Mouse (Mus musculus): ENCODE measurements around the gene Tcf7l2. TPM values are rescaled to one million over a fixed set of nuclear protein-coding genes. Genes with fewer than 3 reads are reported as not detected.

Gene Tcf7l2
- polyA plus RNA-seq, 1 experiment from 2014 or later: 57.1 TPM

- H3K9ac ChIP-seq (ENCODE audit: low read depth, low read length): no peak overlapping the region
- H3K4me1 ChIP-seq (ENCODE audit: control insufficient read depth, insufficient read depth, low read length): peaks cover 8% of the 10 kb centered on the region; the same call in 1 of the 2 replicates
- no peaks in the 10 kb centered on the region for H3K27me3 ChIP-seq (replicated peaks; ENCODE audit: control insufficient read depth, insufficient read depth, low read length)
- no peak for ATAC-seq
- no peaks in the 10 kb centered on the region for H3K9me3 ChIP-seq (ENCODE audit: control insufficient read depth, low read length)
- H3K4me3 ChIP-seq (ENCODE audit: low read length): no peak overlapping the region
- no peak overlapping the region for H3K4me2 ChIP-seq (ENCODE audit: low read depth, low read length)
- 65% methylated on average over 6 of the region's 6 CpGs for WGBS
- no peaks in the 10 kb centered on the region for H3K36me3 ChIP-seq (ENCODE audit: control insufficient read depth, insufficient read depth, low read length)
- H3K27ac ChIP-seq (ENCODE audit: low read length): no peak overlapping the region
Observed at GRCm38 (mm10) chr19:55704071-55704470, 37.5 kb upstream of the Tcf7l2 start.

- 80% methylated on average over 7 of the region's 7 CpGs for WGBS
- H3K9ac ChIP-seq (ENCODE audit: low read depth, low read length): no peak overlapping the region
- H3K4me2 ChIP-seq (ENCODE audit: low read depth, low read length): no peak overlapping the region
- no peaks in the 10 kb centered on the region for H3K36me3 ChIP-seq (ENCODE audit: control insufficient read depth, insufficient read depth, low read length)
- H3K27ac ChIP-seq (ENCODE audit: low read length): no peak overlapping the region
- H3K9me3 ChIP-seq (ENCODE audit: control insufficient read depth, low read length): no peaks in the 10 kb centered on the region
- no peak for ATAC-seq
- H3K4me1 ChIP-seq (ENCODE audit: control insufficient read depth, insufficient read depth, low read length): no peaks in the 10 kb centered on the region
- H3K4me3 ChIP-seq (ENCODE audit: low read length): no peak overlapping the region
- H3K27me3 ChIP-seq (replicated peaks; ENCODE audit: control insufficient read depth, insufficient read depth, low read length): no peaks in the 10 kb centered on the region
Observed at GRCm38 (mm10) chr19:55706300-55706699, 35.3 kb upstream of the Tcf7l2 start.

DNA sequence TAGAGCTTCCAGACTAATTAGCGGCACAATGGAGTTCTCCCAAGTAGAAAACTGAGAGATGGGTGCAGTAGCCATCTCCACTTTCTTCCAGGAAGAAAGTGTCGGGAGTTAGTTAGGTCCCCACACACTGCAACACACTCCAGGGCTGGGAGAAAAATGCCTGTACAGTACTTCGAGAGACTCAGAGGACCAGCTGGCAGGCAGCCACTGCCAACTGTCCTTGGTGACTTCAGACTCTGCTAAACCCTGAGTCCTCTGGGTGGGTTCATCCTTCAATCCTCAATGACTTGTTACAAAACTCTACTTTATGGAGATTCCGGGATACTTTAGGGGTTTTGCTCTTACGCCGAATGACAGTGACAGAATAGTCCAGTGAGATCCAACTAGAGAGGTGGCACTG, 34.8 kb upstream of the Tcf7l2 start:
- H3K4me2 ChIP-seq (ENCODE audit: low read depth, low read length): no peak overlapping the region
- no peaks in the 10 kb centered on the region for H3K36me3 ChIP-seq (ENCODE audit: control insufficient read depth, insufficient read depth, low read length)
- no peaks in the 10 kb centered on the region for H3K4me1 ChIP-seq (ENCODE audit: control insufficient read depth, insufficient read depth, low read length)
- no peaks in the 10 kb centered on the region for H3K27me3 ChIP-seq (replicated peaks; ENCODE audit: control insufficient read depth, insufficient read depth, low read length)
- no peak overlapping the region for H3K4me3 ChIP-seq (ENCODE audit: low read length)
- H3K27ac ChIP-seq (ENCODE audit: low read length): no peak overlapping the region
- ATAC-seq: no peak
- no peaks in the 10 kb centered on the region for H3K9me3 ChIP-seq (ENCODE audit: control insufficient read depth, low read length)
- WGBS: 84% methylated on average over 6 of the region's 6 CpGs
- H3K9ac ChIP-seq (ENCODE audit: low read depth, low read length): no peak overlapping the region

- ATAC-seq: no peak
- no peak overlapping the region for H3K9ac ChIP-seq (ENCODE audit: low read depth, low read length)
- no peaks in the 10 kb centered on the region for H3K9me3 ChIP-seq (ENCODE audit: control insufficient read depth, low read length)
- H3K4me2 ChIP-seq (ENCODE audit: low read depth, low read length): no peak overlapping the region
- no peak overlapping the region for H3K27ac ChIP-seq (ENCODE audit: low read length)
- H3K27me3 ChIP-seq (replicated peaks; ENCODE audit: control insufficient read depth, insufficient read depth, low read length): no peaks in the 10 kb centered on the region
- H3K36me3 ChIP-seq (ENCODE audit: control insufficient read depth, insufficient read depth, low read length): no peaks in the 10 kb centered on the region
- no peak overlapping the region for H3K4me3 ChIP-seq (ENCODE audit: low read length)
- WGBS: 86% methylated on average over 8 of the region's 8 CpGs
- H3K4me1 ChIP-seq (ENCODE audit: control insufficient read depth, insufficient read depth, low read length): no peaks in the 10 kb centered on the region
Observed at GRCm38 (mm10) chr19:55708031-55708554, 33.5 kb upstream of the Tcf7l2 start.

GRCm38 (mm10) chr19:55710841-55711240, 30.8 kb upstream of the Tcf7l2 start:
- Histone ChIP-seq H3K4me3 (ENCODE audit: low read length) (no peak overlapping the region), H3K4me2 (ENCODE audit: low read depth, low read length) (no peak overlapping the region), H3K27ac (ENCODE audit: low read length) (no peak overlapping the region), H3K27me3 (replicated peaks; ENCODE audit: control insufficient read depth, insufficient read depth, low read length) (no peaks in the 10 kb centered on the region), H3K9ac (ENCODE audit: low read depth, low read length) (no peak overlapping the region), H3K4me1 (ENCODE audit: control insufficient read depth, insufficient read depth, low read length) (peaks cover 3% of the 10 kb centered on the region; the same call in 1 of the 2 replicates), H3K9me3 (ENCODE audit: control insufficient read depth, low read length) (no peaks in the 10 kb centered on the region), H3K36me3 (ENCODE audit: control insufficient read depth, insufficient read depth, low read length) (no peaks in the 10 kb centered on the region)
- ATAC-seq: no peak
- WGBS: 90% methylated on average over 5 of the region's 5 CpGs

- H3K27ac ChIP-seq (ENCODE audit: low read length): no peak overlapping the region
- no peak for ATAC-seq
- H3K9me3 ChIP-seq (ENCODE audit: control insufficient read depth, low read length): no peaks in the 10 kb centered on the region
- H3K27me3 ChIP-seq (replicated peaks; ENCODE audit: control insufficient read depth, insufficient read depth, low read length): no peaks in the 10 kb centered on the region
- no peaks in the 10 kb centered on the region for H3K36me3 ChIP-seq (ENCODE audit: control insufficient read depth, insufficient read depth, low read length)
- 78% methylated on average over 5 of the region's 5 CpGs for WGBS
- no peak overlapping the region for H3K4me2 ChIP-seq (ENCODE audit: low read depth, low read length)
- peaks cover 3% of the 10 kb centered on the region; the same call in 1 of the 2 replicates for H3K4me1 ChIP-seq (ENCODE audit: control insufficient read depth, insufficient read depth, low read length)
- no peak overlapping the region for H3K9ac ChIP-seq (ENCODE audit: low read depth, low read length)
- H3K4me3 ChIP-seq (ENCODE audit: low read length): no peak overlapping the region
Observed at GRCm38 (mm10) chr19:55711701-55712100, 29.9 kb upstream of the Tcf7l2 start.

DNA sequence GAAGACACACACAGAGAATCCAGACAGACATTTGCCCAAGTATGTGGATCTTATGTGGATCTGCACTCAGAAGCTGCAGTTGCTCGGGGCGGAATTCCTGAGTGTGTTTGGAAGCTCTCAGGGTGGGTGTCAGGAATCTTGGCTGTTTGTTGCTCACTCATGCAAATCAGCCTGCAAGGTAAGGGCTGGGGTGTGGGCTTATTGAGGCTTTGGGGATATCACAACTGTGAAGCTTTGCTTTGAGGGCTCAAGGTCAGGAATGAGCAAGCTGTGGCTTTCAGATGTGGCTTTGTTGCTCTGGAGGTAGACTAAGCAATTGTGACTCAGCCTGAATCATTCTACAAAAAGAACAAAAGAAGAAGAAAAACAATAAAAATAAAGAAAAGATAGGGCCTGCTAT, 28.9 kb upstream of the Tcf7l2 start:
- H3K9me3 ChIP-seq (ENCODE audit: control insufficient read depth, low read length): no peaks in the 10 kb centered on the region
- H3K9ac ChIP-seq (ENCODE audit: low read depth, low read length): no peak overlapping the region
- H3K27ac ChIP-seq (ENCODE audit: low read length): no peak overlapping the region
- ATAC-seq: no peak
- no peaks in the 10 kb centered on the region for H3K27me3 ChIP-seq (replicated peaks; ENCODE audit: control insufficient read depth, insufficient read depth, low read length)
- no peak overlapping the region for H3K4me3 ChIP-seq (ENCODE audit: low read length)
- WGBS: 83% methylated on average over 2 of the region's 2 CpGs
- peaks cover 3% of the 10 kb centered on the region; the same call in 1 of the 2 replicates for H3K4me1 ChIP-seq (ENCODE audit: control insufficient read depth, insufficient read depth, low read length)
- no peak overlapping the region for H3K4me2 ChIP-seq (ENCODE audit: low read depth, low read length)
- H3K36me3 ChIP-seq (ENCODE audit: control insufficient read depth, insufficient read depth, low read length): no peaks in the 10 kb centered on the region

DNA sequence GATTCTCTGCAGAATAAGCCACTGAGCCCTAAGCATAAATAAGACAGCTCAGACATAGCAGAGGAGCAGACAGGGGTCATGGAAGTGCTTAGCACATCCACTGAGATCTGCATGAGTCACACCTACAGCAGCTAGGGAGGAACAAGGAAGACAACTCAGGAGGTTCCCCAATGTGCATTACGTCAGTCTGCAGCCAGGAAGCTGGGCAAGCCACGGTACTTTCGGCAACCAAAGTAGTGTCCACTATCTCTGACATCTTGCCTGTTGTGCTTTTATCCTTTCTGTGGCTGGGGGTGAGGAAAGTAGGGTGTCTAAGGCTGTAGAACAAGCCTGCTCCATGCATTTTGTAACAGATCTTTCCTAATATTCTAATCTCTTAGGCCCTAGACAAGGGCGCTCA, 27.6 kb upstream of the Tcf7l2 start:
- H3K9me3 ChIP-seq (ENCODE audit: control insufficient read depth, low read length): no peaks in the 10 kb centered on the region
- H3K4me1 ChIP-seq (ENCODE audit: control insufficient read depth, insufficient read depth, low read length): peaks cover 3% of the 10 kb centered on the region; the same call in 1 of the 2 replicates
- no peak overlapping the region for H3K4me2 ChIP-seq (ENCODE audit: low read depth, low read length)
- H3K36me3 ChIP-seq (ENCODE audit: control insufficient read depth, insufficient read depth, low read length): no peaks in the 10 kb centered on the region
- H3K9ac ChIP-seq (ENCODE audit: low read depth, low read length): no peak overlapping the region
- H3K4me3 ChIP-seq (ENCODE audit: low read length): no peak overlapping the region
- 60% methylated on average over 4 of the region's 4 CpGs for WGBS
- no peaks in the 10 kb centered on the region for H3K27me3 ChIP-seq (replicated peaks; ENCODE audit: control insufficient read depth, insufficient read depth, low read length)
- no peak overlapping the region for H3K27ac ChIP-seq (ENCODE audit: low read length)
- peak; percentile 65 for ATAC-seq

DNA sequence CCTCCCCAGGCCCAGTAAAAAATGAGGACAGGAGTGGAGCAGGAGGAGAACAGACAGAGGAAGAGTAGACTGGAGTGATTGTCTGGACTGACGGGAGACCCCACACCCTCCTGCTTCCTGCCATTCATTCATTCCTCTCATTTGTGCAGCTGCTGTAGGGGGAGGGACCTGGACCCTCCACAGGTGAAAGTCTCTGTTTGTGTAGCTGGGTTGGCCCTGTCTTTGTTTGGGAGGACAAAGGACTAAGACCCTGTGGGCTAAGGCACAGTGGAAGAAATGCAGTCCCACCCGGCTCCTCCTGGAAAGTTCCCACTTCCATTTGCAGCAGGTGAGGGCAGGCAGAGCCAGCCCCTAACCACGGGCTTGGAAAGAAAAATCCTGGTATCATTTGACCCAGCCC, 27.0 kb upstream of the Tcf7l2 start:
- H3K27ac ChIP-seq (ENCODE audit: low read length): no peak overlapping the region
- no peaks in the 10 kb centered on the region for H3K27me3 ChIP-seq (replicated peaks; ENCODE audit: control insufficient read depth, insufficient read depth, low read length)
- no peaks in the 10 kb centered on the region for H3K36me3 ChIP-seq (ENCODE audit: control insufficient read depth, insufficient read depth, low read length)
- H3K9ac ChIP-seq (ENCODE audit: low read depth, low read length): no peak overlapping the region
- 48% methylated on average over 3 of the region's 3 CpGs for WGBS
- no peaks in the 10 kb centered on the region for H3K9me3 ChIP-seq (ENCODE audit: control insufficient read depth, low read length)
- no peak overlapping the region for H3K4me3 ChIP-seq (ENCODE audit: low read length)
- ATAC-seq: no peak
- peaks cover 3% of the 10 kb centered on the region; the same call in 1 of the 2 replicates for H3K4me1 ChIP-seq (ENCODE audit: control insufficient read depth, insufficient read depth, low read length)
- H3K4me2 ChIP-seq (ENCODE audit: low read depth, low read length): no peak overlapping the region

GRCm38 (mm10) chr19:55719083-55719482, 22.5 kb upstream of the Tcf7l2 start:
- H3K27ac ChIP-seq (ENCODE audit: low read length): no peak overlapping the region
- no peak overlapping the region for H3K4me2 ChIP-seq (ENCODE audit: low read depth, low read length)
- H3K4me3 ChIP-seq (ENCODE audit: low read length): no peak overlapping the region
- no peaks in the 10 kb centered on the region for H3K9me3 ChIP-seq (ENCODE audit: control insufficient read depth, low read length)
- no peak for ATAC-seq
- H3K27me3 ChIP-seq (replicated peaks; ENCODE audit: control insufficient read depth, insufficient read depth, low read length): no peaks in the 10 kb centered on the region
- WGBS: 69% methylated on average over 6 of the region's 6 CpGs
- no peak overlapping the region for H3K9ac ChIP-seq (ENCODE audit: low read depth, low read length)
- H3K4me1 ChIP-seq (ENCODE audit: control insufficient read depth, insufficient read depth, low read length): peaks cover 12% of the 10 kb centered on the region; the same call in 1 of the 2 replicates
- no peaks in the 10 kb centered on the region for H3K36me3 ChIP-seq (ENCODE audit: control insufficient read depth, insufficient read depth, low read length)

All from intestine, embryonic 16.5 days (tissue).